Mouse (Mus musculus) embryonic facial prominence, embryonic 11.5 days (tissue): ENCODE data around the gene Tdgf1. TPM values are rescaled to one million over a fixed set of nuclear protein-coding genes. Genes with fewer than 3 reads are reported as not detected.

Experiments used
- ATAC-seq: fragments of 200-750 bp; cut with Nextera tagmentation; replicated peaks from 2 replicates; pipeline ENCODE4 v1.8.0; 2017; ENCODE audit warnings: low read depth; ENCODE audit not compliant: insufficient number of reproducible peaks, low FRiP score, low TSS enrichment
- DNase-seq: peaks from one replicate; pipeline ENCODE4 v3.0.0-alpha.2; 2015; ENCODE audit warnings: low spot score
- H3K27ac ChIP-seq: fragments of 300-500 bp; sonication (generic); replicated peaks from 2 replicates; pipeline ENCODE4 v1.5.1; 2014; ENCODE audit warnings: mild to moderate bottlenecking, low read depth, low read length, control low read depth
- H3K27me3 ChIP-seq: fragments of 300-500 bp; sonication (generic); 2 replicates; pipeline ENCODE4 v1.6.1; 2014; ENCODE audit warnings: mild to moderate bottlenecking, low read length, moderate library complexity, mixed read lengths; ENCODE audit not compliant: control insufficient read depth, insufficient read depth
- H3K36me3 ChIP-seq: fragments of 300-500 bp; sonication (generic); replicated peaks from 2 replicates; pipeline ENCODE4 v1.6.1; 2014; ENCODE audit warnings: low read depth, mild to moderate bottlenecking, low read length, moderate library complexity, mixed read lengths; ENCODE audit not compliant: control insufficient read depth, insufficient read depth
- H3K4me1 ChIP-seq: fragments of 300-500 bp; sonication (generic); 2 replicates; pipeline ENCODE4 v1.6.1; 2014; ENCODE audit warnings: low read length, mixed read lengths; ENCODE audit not compliant: control insufficient read depth, insufficient read depth
- H3K4me2 ChIP-seq: fragments of 300-500 bp; sonication (generic); 2 replicates; pipeline ENCODE4 v1.6.1; 2014; ENCODE audit warnings: low read depth, mild to moderate bottlenecking, control low read depth, low read length, moderate library complexity
- H3K4me3 ChIP-seq: fragments of 300-500 bp; sonication (generic); 2 replicates; pipeline ENCODE4 v1.5.1; 2014; ENCODE audit warnings: low read depth, low read length, control low read depth
- H3K9ac ChIP-seq: fragments of 300-500 bp; sonication (generic); replicated peaks from 2 replicates; pipeline ENCODE4 v1.6.1; 2014; ENCODE audit warnings: mild to moderate bottlenecking, control low read depth, low read length
- H3K9me3 ChIP-seq: fragments of 300-500 bp; sonication (generic); replicated peaks from 2 replicates; pipeline ENCODE4 v1.6.1; 2016; ENCODE audit warnings: mild to moderate bottlenecking, low read length, inconsistent platforms, mixed read lengths; ENCODE audit not compliant: control insufficient read depth
- WGBS: fragments of 180-500 bp; shearing (Covaris S2); extraction: QIAGEN DNeasy Blood & Tissue Kit; methylation state at CpG from one replicate; pipeline ENCODE4 v1.1.7; 2014; 5-methylcytosine and 5-hydroxymethylcytosine counted together
- microRNA-seq: library from miRNA; unstranded; fragments of <30 nt; microRNA quantifications from one replicate; pipeline ENCODE4, GENCODE M21; 2016; ENCODE audit warnings: borderline number of aligned reads
- polyA plus RNA-seq: library from polyadenylated mRNA; unstranded; fragments of >200 nt; fragmentation: Nextera tagmentation; extraction: Ambion mirVana; gene quantifications from 2 replicates; pipeline ENCODE4 v1.2.1, GENCODE M21; 2014

Tdgf1 gene
- polyA plus RNA-seq, 1 experiment from 2014 or later = not detected

DNA sequence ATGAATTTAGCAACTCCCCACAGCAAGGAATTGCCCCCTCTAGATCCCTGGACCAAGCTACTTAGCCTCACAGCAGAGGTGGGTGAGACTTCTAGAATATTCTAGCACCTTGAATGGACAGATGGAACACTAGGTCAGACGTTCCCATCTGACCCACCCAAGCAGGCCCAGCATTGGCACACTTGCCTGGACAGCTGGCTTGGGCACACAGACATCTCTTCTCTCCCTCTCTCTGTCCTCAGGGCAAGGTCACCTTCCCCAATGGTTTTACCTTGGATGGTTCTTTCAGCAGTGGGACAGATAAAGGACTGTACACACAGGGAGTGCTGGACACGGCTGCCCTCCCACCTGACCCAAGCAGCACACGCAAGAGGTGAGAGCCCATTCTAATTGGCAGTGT is 53.4 kb downstream of the Tdgf1 start:
- no peaks in the 10 kb centered on the region for H3K4me1 ChIP-seq
- H3K9me3 ChIP-seq = no peaks in the 10 kb centered on the region
- ATAC-seq (no peak), DNase-seq (no peak)
- H3K27ac ChIP-seq = no peak overlapping the region
- no peaks in the 10 kb centered on the region for H3K36me3 ChIP-seq
- no peak overlapping the region for H3K4me3 ChIP-seq
- H3K4me2 ChIP-seq = no peak overlapping the region
- 87% methylated on average over 3 of the region's 3 CpGs for WGBS
- H3K27me3 ChIP-seq = no peaks in the 10 kb centered on the region; the same call in 1 of the 2 replicates
- no peak overlapping the region for H3K9ac ChIP-seq

- Histone ChIP-seq H3K27me3 (no peaks in the 10 kb centered on the region; the same call in 1 of the 2 replicates), H3K4me1 (no peaks in the 10 kb centered on the region), H3K9me3 (no peaks in the 10 kb centered on the region), H3K9ac (no peak overlapping the region), H3K27ac (no peak overlapping the region), H3K36me3 (no peaks in the 10 kb centered on the region), H3K4me3 (no peak overlapping the region), H3K4me2 (no peak overlapping the region)
- DNase-seq (no peak), ATAC-seq (no peak)
- WGBS = 79% methylated on average over 12 of the region's 12 CpGs
These were observed 54.7 kb downstream of the Tdgf1 start for GRCm38 (mm10) chr9:110891077-110891828.

DNA sequence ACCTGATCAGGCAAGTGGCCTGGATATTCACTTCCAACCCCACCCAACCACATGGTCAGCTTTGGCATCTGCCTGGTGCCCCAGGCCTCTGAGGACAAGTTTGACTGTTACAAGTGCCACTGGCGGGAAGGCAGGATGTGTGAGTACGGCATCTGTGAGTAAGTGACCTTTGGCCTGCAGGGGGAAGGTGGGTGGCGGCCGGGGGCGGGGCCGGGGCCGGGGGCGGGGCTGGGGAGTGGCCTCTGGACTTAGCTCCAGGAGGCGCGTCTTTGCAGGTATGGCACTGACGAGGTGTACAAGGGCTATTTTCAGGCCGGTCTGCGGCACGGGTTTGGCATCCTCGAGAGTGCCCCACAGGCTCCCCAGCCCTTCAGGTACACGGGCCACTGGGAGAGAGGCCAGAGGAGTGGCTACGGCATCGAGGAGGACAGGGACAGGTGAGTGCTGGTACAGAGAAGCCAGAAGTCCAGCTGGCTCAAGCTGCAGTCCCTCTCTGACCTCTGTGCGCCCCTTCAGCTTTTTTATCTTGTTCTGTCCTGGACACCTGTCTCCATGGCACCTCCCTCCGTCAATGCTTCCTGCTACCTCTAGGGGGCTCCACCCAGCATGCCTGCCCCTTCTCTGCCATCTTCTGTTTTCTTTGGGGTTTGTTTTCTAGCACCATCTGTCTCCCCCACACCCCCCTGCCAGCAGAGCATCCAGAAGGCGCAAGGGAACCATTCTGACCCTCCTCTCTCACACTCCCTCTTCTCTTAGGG is 55.8 kb downstream of the Tdgf1 start:
- Histone ChIP-seq H3K9ac (no peak overlapping the region), H3K9me3 (no peaks in the 10 kb centered on the region), H3K4me1 (no peaks in the 10 kb centered on the region), H3K4me3 (no peak overlapping the region), H3K27me3 (no peaks in the 10 kb centered on the region; the same call in 1 of the 2 replicates), H3K36me3 (no peaks in the 10 kb centered on the region), H3K4me2 (no peak overlapping the region), H3K27ac (no peak overlapping the region)
- DNase-seq (no peak), ATAC-seq (no peak)
- 13% methylated on average over 19 of the region's 21 CpGs for WGBS

Small RNA genes within 50 kb of the gene (microRNA-seq; reads per million reads assigned to microRNA genes)
- not detected for gene Gm24269

Other genes with a start within 250 kb of the Tdgf1 start
- 2.8 and 14.9 TPM in 2 replicates for gene Myl3, start 204.3 kb downstream of the Tdgf1 start, polyA plus RNA-seq
- 37.8 and 39.8 TPM in 2 replicates for gene Pth1r, start 199.0 kb downstream of the Tdgf1 start, polyA plus RNA-seq
- not detected in 2 replicates for gene Prss42, start 148.0 kb downstream of the Tdgf1 start, polyA plus RNA-seq
- gene Prss44, start 132.2 kb downstream of the Tdgf1 start, polyA plus RNA-seq = not detected in 2 replicates
- not detected in 2 replicates for gene Prss43, start 119.5 kb downstream of the Tdgf1 start, polyA plus RNA-seq
- not detected in 2 replicates for gene Prss45, start 111.6 kb downstream of the Tdgf1 start, polyA plus RNA-seq
- not detected in 2 replicates for gene Prss46, start 101.7 kb downstream of the Tdgf1 start, polyA plus RNA-seq
- gene Prss50, start 88.2 kb downstream of the Tdgf1 start, polyA plus RNA-seq = 0.26 and 0.69 TPM in 2 replicates
- gene Als2cl, start 66.3 kb downstream of the Tdgf1 start, polyA plus RNA-seq = 1.1 TPM in 2 replicates
- gene Tmie, start 66.0 kb downstream of the Tdgf1 start, polyA plus RNA-seq = 0.13 and 0.29 TPM in 2 replicates
- gene Fam240a, start 29.3 kb downstream of the Tdgf1 start, polyA plus RNA-seq = not detected in 2 replicates
- 0.20 and 0.74 TPM in 2 replicates for gene Lrrc2, start 5.4 kb upstream of the Tdgf1 start, polyA plus RNA-seq
- 0.13 and 0.28 TPM in 2 replicates for gene Rtp3, start 44.4 kb upstream of the Tdgf1 start, polyA plus RNA-seq
- 0.66 and 1.1 TPM in 2 replicates for gene Ltf, start 73.1 kb upstream of the Tdgf1 start, polyA plus RNA-seq
- 0.76 and 0.99 TPM in 2 replicates for gene Ccrl2, start 111.4 kb upstream of the Tdgf1 start, polyA plus RNA-seq
- 48.4 and 49.2 TPM in 2 replicates for gene Lrrfip2, start 171.4 kb upstream of the Tdgf1 start, polyA plus RNA-seq